Mouse (Mus musculus) midbrain, postnatal 0 days (tissue): ENCODE results near the gene Grb2. TPM values are rescaled to one million over a fixed set of nuclear protein-coding genes. Genes with fewer than 3 reads are reported as not detected.

Source experiments
- ATAC-seq: fragments of 200-750 bp; cut with Nextera tagmentation; 2 replicates; pipeline ENCODE4 v1.8.0; 2017; ENCODE audit warnings: moderate number of reproducible peaks, mild to moderate bottlenecking, moderate TSS enrichment, moderate library complexity; ENCODE audit not compliant: low FRiP score
- DNase-seq: peaks from one replicate; pipeline ENCODE4 v3.0.0-alpha.2; 2015; ENCODE audit warnings: low spot score
- H3K27ac ChIP-seq: fragments of 300-500 bp; sonication (generic); 2 replicates; pipeline ENCODE4 v1.5.1; 2014; ENCODE audit warnings: low read depth, mild to moderate bottlenecking, low read length, mixed read lengths
- H3K27me3 ChIP-seq: fragments of 300-500 bp; sonication (generic); 2 replicates; pipeline ENCODE4 v1.6.1; 2014; ENCODE audit warnings: low read length, control low read depth, mixed read lengths; ENCODE audit not compliant: insufficient read depth
- H3K36me3 ChIP-seq: fragments of 300-500 bp; sonication (generic); 2 replicates; pipeline ENCODE4 v1.6.1; 2014; ENCODE audit warnings: low read length, control low read depth, mixed read lengths; ENCODE audit not compliant: insufficient read depth
- H3K4me1 ChIP-seq: fragments of 300-500 bp; sonication (generic); 2 replicates; pipeline ENCODE4 v1.6.1; 2014; ENCODE audit warnings: mild to moderate bottlenecking, control low read depth, antibody characterized with exemption, low read length, mixed read lengths; ENCODE audit not compliant: insufficient read depth
- H3K4me2 ChIP-seq: fragments of 300-500 bp; sonication (generic); 2 replicates; pipeline ENCODE4 v1.6.1; 2014; ENCODE audit warnings: low read depth, mild to moderate bottlenecking, low read length, mixed read lengths; ENCODE audit not compliant: poor library complexity, severe bottlenecking
- H3K4me3 ChIP-seq: fragments of 300-500 bp; sonication (generic); 2 replicates; pipeline ENCODE4 v1.5.1; 2014; ENCODE audit warnings: low read depth, mild to moderate bottlenecking, low read length, moderate library complexity
- H3K9ac ChIP-seq: fragments of 300-500 bp; sonication (generic); replicated peaks from 2 replicates; pipeline ENCODE4 v1.6.1; 2014; ENCODE audit warnings: mild to moderate bottlenecking, low read length, moderate library complexity, mixed read lengths; ENCODE audit not compliant: poor library complexity, severe bottlenecking
- H3K9me3 ChIP-seq: fragments of 300-500 bp; sonication (generic); 2 replicates; pipeline ENCODE4 v1.6.1; 2016; ENCODE audit warnings: low read length, control low read depth
- CTCF ChIP-seq: IDR thresholded peaks from 2 replicates; pipeline ENCODE4 v1.5.1; 2016; ENCODE audit warnings: antibody characterized with exemption, mild to moderate bottlenecking
- WGBS: fragments of 180-500 bp; shearing (Covaris S2); extraction: QIAGEN DNeasy Blood & Tissue Kit; methylation state at CpG from one replicate; pipeline ENCODE4 v1.1.7; 2014; 5-methylcytosine and 5-hydroxymethylcytosine counted together
- polyA plus RNA-seq: library from polyadenylated mRNA; unstranded; fragments of >200 nt; fragmentation: Nextera tagmentation; extraction: Ambion mirVana; gene quantifications from 2 replicates; pipeline ENCODE4 v1.2.1, GENCODE M21; 2015
- total RNA-seq: library from RNA; depleted of rRNA; stranded (reverse); fragments of >200 nt; gene quantifications from 2 replicates; pipeline ENCODE4 v1.2.3, GENCODE M21; 2014

The Grb2 gene
- total and polyA plus RNA-seq, 2 experiments from 2014 or later, result 85.8 to 158 TPM

- Histone ChIP-seq H3K9me3 (no peaks in the 10 kb centered on the region), H3K27me3 (no peaks in the 10 kb centered on the region), H3K4me1 (peaks cover 10% of the 10 kb centered on the region; the same call in 1 of the 2 replicates), H3K4me3 (no peak overlapping the region), H3K36me3 (peaks cover 8% of the 10 kb centered on the region; the same call in 1 of the 2 replicates), H3K9ac (no peak overlapping the region), H3K4me2 (no peak overlapping the region), H3K27ac (no peak overlapping the region)
- 87% methylated on average over 12 of the region's 12 CpGs for WGBS
- DNase-seq (no peak), ATAC-seq (no peak)
- TF ChIP-seq CTCF, result no peak
Observed at GRCm38 (mm10) chr11:115693979-115694578, 14.3 kb downstream of the Grb2 start.

DNA sequence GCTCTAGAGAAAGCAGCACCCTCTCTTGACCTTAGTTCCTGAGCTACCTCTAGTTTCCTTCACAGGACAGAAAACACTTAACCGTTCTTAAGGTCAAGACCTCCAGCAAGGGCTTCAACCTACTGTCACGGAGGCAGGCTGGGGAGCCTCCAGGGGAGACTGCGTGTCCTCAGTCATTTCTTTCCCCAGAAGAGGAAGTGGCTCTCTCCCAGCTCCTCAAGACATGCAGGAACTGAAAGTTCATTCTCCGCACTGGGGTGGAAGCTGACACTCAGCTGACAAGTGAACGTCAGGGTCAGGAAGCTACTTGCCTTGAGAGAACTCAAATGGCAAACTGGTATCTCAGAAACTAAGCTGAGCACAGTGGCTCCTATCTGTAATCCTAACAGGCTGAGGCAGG lies 15.6 kb downstream of the Grb2 start:
- Histone ChIP-seq H3K4me3 (no peak overlapping the region), H3K4me1 (peaks cover 6% of the 10 kb centered on the region; the same call in 1 of the 2 replicates), H3K9me3 (no peaks in the 10 kb centered on the region), H3K27me3 (no peaks in the 10 kb centered on the region), H3K36me3 (peaks cover 8% of the 10 kb centered on the region; the same call in 1 of the 2 replicates), H3K4me2 (no peak overlapping the region), H3K9ac (no peak overlapping the region), H3K27ac (no peak overlapping the region)
- WGBS, result 80% methylated on average over 5 of the region's 5 CpGs
- DNase-seq (no peak), ATAC-seq (no peak)
- no peak for TF ChIP-seq CTCF

DNA sequence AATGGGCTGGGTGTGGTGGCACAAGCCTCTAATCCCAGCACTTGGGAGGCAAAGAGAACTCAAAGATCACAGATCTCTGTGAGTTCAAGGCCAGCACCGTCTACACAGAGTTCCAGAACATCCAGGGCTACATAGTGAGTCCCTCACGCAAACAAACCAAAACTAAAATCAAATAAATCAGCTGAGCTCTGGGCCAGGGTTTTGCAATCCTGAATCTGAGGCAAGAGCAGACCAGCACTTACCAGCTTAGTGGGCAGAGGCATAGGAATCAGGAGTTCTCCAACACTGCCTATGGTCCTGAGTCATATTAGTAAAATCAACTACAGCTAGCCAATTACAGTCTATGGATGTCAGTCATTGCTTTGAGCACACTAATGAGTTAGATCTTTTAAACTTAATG lies 16.4 kb downstream of the Grb2 start:
- H3K9ac ChIP-seq, result no peak overlapping the region
- TF ChIP-seq CTCF, result no peak
- no peaks in the 10 kb centered on the region for H3K27me3 ChIP-seq
- H3K27ac ChIP-seq, result no peak overlapping the region
- 98% methylated on average over 2 of the region's 2 CpGs for WGBS
- no peak overlapping the region for H3K4me3 ChIP-seq
- no peaks in the 10 kb centered on the region for H3K4me1 ChIP-seq
- DNase-seq (no peak), ATAC-seq (no peak)
- no peak overlapping the region for H3K4me2 ChIP-seq
- no peaks in the 10 kb centered on the region for H3K9me3 ChIP-seq
- peaks cover 7% of the 10 kb centered on the region; the same call in 1 of the 2 replicates for H3K36me3 ChIP-seq

DNA sequence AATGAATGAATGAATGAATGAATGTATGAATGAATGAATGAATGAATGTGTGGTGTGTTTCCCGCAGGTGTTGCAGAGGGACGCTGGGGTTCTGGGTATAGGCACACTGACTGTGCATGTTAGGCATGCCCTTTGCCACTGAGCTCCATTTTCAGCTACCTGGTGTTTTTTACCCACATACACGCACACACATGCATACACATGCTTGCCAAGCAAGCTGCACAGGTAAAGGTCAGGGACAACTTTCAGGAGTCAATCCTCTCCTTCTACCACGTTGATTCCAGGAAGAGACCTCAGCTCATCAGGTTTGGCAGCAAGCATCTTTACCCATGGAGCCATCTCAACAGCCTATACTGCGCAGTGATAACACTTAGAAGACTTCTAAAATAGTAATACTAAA lies 16.9 kb downstream of the Grb2 start:
- DNase-seq (no peak), ATAC-seq (no peak)
- no peak overlapping the region for H3K4me3 ChIP-seq
- H3K4me1 ChIP-seq, result no peaks in the 10 kb centered on the region
- WGBS, result 92% methylated on average over 5 of the region's 5 CpGs
- H3K4me2 ChIP-seq, result no peak overlapping the region
- H3K27me3 ChIP-seq, result no peaks in the 10 kb centered on the region
- H3K9me3 ChIP-seq, result no peaks in the 10 kb centered on the region
- no peak for TF ChIP-seq CTCF
- H3K27ac ChIP-seq, result no peak overlapping the region
- H3K36me3 ChIP-seq, result peaks cover 7% of the 10 kb centered on the region; the same call in 1 of the 2 replicates
- H3K9ac ChIP-seq, result no peak overlapping the region

GRCm38 (mm10) chr11:115691013-115691412 lies 17.4 kb downstream of the Grb2 start:
- no peak overlapping the region for H3K27ac ChIP-seq
- no peaks in the 10 kb centered on the region for H3K9me3 ChIP-seq
- no peaks in the 10 kb centered on the region for H3K4me1 ChIP-seq
- H3K4me3 ChIP-seq, result no peak overlapping the region
- DNase-seq (no peak), ATAC-seq (no peak)
- H3K27me3 ChIP-seq, result no peaks in the 10 kb centered on the region
- H3K36me3 ChIP-seq, result peaks cover 7% of the 10 kb centered on the region; the same call in 1 of the 2 replicates
- no peak overlapping the region for H3K9ac ChIP-seq
- no peak overlapping the region for H3K4me2 ChIP-seq
- WGBS, result 86% methylated on average over 5 of the region's 5 CpGs
- no peak for TF ChIP-seq CTCF

DNA sequence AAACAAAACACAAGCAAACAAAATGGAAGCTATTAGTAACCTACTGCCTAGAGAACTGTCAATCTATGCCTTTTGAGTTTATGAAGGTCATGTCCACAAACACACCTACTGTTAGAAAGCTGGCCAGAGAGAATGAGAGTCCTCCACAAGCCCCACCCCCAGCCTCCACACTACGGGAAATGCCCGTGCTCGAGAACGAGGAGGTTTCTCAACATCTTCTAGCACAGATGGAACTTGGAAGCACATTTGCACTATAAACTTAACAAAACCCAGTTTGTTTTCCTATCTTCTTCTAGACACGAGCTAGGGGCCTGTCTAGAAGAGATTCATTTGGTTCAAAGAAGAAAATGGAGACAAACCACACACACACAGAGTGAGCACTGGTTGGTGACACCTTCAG lies 18.0 kb downstream of the Grb2 start:
- DNase-seq (no peak), ATAC-seq (no peak)
- Histone ChIP-seq H3K4me2 (no peak overlapping the region), H3K9ac (no peak overlapping the region), H3K4me1 (no peaks in the 10 kb centered on the region), H3K27me3 (no peaks in the 10 kb centered on the region), H3K9me3 (no peaks in the 10 kb centered on the region), H3K36me3 (peaks cover 7% of the 10 kb centered on the region; the same call in 1 of the 2 replicates), H3K4me3 (no peak overlapping the region), H3K27ac (no peak overlapping the region)
- no peak for TF ChIP-seq CTCF
- WGBS, result 88% methylated on average over 5 of the region's 5 CpGs
